Mouse (Mus musculus): ENCODE measurements around the gene Frmd8.

GRCm38 (mm10) chr19:5807740-5808139 is 67.3 kb downstream of the Frmd8 start:
- no peak for TF ChIP-seq CTCF (IDR thresholded peaks at IDR 0.05 in 2 of 3, conservative IDR thresholded peaks at IDR 0.05 in 1 of 3; ENCODE audit: control insufficient read depth in 1 of 3, insufficient read depth in 1 of 3, low read depth in 2 of 3, low read length in 3 of 3, poor library complexity in 1 of 3, severe bottlenecking in 1 of 3)
- TF ChIP-seq KAT2A (conservative IDR thresholded peaks at IDR 0.05; ENCODE audit: low read depth, low read length), result no peak
- TF ChIP-seq POLR2A (IDR thresholded peaks at IDR 0.05; ENCODE audit: control insufficient read depth in 1 of 2, insufficient read depth in 1 of 2, low read depth in 1 of 2, low read length in 2 of 2, poor library complexity in 1 of 2), result no peak
- no peak for TF ChIP-seq USF2 (IDR thresholded peaks at IDR 0.05; ENCODE audit: borderline replicate concordance in 1 of 2, insufficient read depth in 1 of 2, low read depth in 1 of 2, low read length in 2 of 2)
- TF ChIP-seq BHLHE40 (IDR thresholded peaks at IDR 0.05; ENCODE audit: borderline replicate concordance, low read depth, low read length), result no peak
- no peak for TF ChIP-seq MAX (IDR thresholded peaks at IDR 0.05; ENCODE audit: low read length)
